Mouse (Mus musculus): Measurements from ENCODE around the gene Uchl4.
"Not testable (repeated sequence)": the region's sequence is repeated elsewhere in the genome, so short reads cannot be mapped to it uniquely, and the experiment has no call there.

Uchl4 gene

DNA sequence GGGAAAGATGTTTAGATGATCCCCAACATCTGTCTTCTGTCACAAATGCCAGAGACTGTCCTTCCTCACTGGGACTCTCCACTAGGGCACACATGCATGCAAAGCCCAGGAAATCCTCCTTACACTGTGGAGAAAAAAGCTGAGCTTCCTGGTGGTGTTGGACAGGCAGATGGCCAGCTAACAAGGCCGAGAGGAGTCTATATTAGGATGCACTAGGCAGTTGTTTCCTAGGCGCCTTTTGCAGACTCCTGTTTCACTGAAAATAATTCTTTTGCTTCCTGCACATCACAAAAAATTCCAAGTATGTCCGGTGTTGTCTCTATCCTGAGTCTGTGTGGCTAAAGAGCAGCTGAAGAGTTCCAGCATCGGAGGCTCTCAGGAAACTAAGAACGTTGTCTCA, 3.8 kb upstream of the Uchl4 start:
- DNase-seq (ENCODE audit: low read depth, low spot score), result no peak

- no peak for DNase-seq (ENCODE audit: low read depth, low spot score)
Observed at GRCm38 (mm10) chr9:64231674-64232073, 3.3 kb upstream of the Uchl4 start.

DNA sequence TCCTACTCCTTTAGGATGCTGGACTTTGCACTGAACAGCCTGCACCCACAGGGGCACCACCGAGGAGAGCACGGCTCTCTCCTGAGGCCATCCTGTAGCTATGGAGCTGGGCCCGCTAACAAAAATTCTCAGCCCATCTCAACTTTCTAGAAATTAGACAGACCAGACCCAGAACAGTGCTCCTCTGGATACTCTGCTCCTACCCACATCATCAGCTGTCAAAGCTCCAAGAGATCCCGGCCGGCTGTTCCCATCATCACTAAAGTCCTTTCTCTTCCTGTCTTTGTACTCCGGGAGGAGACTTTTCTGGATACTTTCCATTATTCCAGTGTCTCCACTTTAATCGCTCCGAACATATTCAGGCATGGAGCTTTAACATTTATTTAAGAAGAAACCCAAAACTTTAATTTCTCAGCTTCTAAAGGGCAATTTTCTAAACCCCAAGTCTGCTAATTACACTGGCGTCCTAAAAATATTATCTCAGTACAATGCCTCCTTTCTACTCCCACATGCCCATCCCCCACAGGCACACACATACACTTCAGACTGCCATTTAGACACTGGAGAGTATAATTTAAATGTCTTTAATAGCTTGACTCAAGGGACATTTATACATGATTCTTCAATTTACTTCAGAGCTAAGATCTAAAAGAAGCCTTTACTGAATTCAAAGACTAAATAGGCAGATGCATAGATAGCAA, 2.6 kb upstream of the Uchl4 start:
- DNase-seq (ENCODE audit: low read depth, low spot score), result no peak

DNA sequence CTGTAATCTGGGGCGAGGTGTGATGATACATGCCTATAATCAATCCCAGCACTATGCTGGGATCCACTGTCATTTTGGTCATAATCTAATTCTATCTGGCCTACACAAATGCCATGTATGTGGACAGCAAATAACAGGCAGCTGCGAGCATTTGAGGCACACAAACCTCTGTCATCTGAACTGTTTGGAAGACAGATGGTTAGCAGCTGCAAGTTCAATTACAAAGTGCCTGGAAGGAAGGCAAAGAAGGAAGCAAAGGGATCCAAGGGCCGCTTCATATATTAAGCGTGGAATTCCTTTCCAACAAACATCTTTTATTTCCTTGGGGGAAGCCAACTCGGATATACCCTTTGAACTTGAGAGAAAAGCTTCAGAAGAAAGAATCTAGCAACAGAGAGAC, 1.3 kb upstream of the Uchl4 start:
- DNase-seq (ENCODE audit: low read depth, low spot score), result no peak

- no peak for DNase-seq (ENCODE audit: low read depth, low spot score)
Observed at GRCm38 (mm10) chr9:64236056-64236455, 1.1 kb downstream of the Uchl4 start.

DNA sequence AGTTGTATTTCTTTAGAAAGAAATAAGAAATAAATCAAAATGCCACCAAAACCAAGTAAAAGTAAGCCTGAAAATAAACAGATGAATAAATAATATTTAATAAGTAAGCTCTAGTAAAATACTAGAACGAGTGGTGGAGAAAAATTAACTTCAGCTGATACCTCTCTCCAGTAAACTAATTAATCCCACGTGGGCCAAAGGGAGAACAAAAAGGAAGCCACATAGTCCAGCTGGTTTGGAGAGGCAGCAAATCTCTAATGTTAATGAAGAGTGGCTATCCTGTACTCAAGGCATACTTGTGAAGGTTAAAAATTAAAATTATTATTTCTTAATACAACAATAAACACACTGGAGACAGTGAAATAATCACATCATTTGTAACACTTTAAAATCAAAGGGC, 5.1 kb downstream of the Uchl4 start:
- no peak for DNase-seq (ENCODE audit: low read depth, low spot score)

DNA sequence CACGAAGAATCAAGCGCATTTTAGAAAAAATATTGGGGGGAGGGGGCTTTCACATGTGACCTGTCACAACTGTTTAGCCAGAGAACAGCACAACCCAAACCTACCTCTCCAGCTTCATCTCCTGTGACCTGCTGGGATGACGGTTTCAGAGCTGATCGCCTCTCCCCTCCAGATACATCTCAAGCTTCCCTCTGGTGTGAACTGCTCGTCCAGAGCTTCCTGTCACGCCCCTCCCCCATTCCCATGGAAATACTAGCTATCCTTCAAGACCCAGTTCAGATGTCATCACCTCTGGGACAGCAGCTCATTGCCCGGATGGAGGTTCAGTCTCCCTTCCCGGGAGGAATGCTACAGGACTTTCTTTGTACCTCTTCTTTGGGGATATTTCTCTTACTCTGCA, 5.7 kb downstream of the Uchl4 start:
- DNase-seq (ENCODE audit: low read depth, low spot score), result no peak

GRCm38 (mm10) chr9:64242381-64242831, 7.4 kb downstream of the Uchl4 start:
- no peak for DNase-seq (ENCODE audit: low read depth, low spot score)

DNA sequence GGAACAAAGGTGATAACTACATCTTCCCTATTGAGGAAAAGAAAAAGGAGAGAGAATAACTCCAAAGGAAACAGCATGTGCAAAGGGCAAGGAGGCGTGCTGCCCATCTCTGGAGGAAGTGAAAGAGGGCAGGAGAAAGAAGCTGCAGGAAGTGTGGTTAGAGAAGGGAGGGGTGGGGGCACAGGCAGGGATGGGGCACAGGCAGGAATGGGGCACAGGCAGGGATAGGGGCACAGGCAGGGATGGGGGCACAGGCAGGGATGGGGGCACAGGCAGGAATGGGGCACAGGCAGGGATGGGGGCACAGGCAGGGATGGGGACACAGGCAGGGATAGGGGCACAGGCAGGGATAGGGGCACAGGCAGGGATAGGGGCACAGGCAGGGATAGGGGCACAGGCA, 14.4 kb downstream of the Uchl4 start:
- DNase-seq (ENCODE audit: low read depth, low spot score), result no peak

DNA sequence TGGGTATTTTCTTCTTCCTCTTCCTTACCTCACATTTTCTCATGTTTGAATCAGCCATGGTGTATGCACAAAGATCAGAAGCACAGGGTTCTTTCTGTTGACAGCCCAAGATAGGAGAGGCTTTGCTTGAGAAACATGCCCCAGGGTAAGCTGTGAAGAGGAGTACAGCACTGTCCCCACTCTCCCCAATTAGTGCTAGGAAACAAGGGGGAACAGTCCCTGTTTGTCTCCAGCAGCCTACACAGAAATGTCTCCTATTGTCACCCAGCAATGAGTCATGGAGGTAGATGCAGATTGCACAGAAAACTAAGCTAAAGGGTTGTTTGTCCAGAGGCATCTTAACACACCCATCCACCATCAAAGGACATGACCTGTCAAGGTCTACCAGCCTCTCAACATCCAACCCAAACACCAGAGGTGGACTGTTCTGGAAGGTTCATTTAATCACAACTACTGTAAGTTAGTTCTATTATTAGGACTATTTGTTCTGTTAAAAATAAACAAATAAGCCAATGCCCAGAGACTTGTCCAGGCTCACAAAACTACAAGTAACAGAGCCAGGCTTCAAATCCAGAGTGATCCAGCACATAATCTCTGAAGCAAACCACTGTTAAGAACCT, 15.2 kb downstream of the Uchl4 start:
- no peak for DNase-seq (ENCODE audit: low read depth, low spot score)

DNA sequence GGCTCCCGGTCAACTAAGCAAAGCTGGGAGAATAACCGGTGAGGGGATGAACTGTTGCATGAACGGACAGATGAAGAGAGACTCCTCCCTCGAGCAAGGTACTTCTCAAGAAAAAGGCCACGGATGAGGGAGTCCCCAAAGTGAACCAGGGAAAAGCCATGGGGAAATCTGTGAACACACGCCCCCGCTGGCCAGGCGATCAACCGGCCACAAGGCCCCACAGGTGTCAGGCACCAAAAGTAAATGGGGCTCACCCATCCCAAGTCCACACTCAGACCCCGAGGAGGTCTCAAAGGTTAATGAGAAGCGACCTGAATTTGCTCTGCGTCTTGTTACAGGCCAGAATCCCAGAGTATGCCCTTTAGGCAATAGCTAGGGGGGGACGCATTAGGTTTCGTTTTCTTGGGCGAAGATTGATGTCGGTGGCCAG, 17.6 kb downstream of the Uchl4 start:
- DNase-seq (ENCODE audit: low read depth, low spot score), result no peak

GRCm38 (mm10) chr9:64253021-64253904, 18.3 kb downstream of the Uchl4 start, which contains the start of gene Map2k1:
TSS of gene Map2k1 (minus strand) at chr9:64253631.
- peak; percentile 98 for DNase-seq (ENCODE audit: low read depth, low spot score)

GRCm38 (mm10) chr9:64255422-64255821, 20.4 kb downstream of the Uchl4 start:
- DNase-seq (ENCODE audit: low read depth, low spot score), result no peak

DNA sequence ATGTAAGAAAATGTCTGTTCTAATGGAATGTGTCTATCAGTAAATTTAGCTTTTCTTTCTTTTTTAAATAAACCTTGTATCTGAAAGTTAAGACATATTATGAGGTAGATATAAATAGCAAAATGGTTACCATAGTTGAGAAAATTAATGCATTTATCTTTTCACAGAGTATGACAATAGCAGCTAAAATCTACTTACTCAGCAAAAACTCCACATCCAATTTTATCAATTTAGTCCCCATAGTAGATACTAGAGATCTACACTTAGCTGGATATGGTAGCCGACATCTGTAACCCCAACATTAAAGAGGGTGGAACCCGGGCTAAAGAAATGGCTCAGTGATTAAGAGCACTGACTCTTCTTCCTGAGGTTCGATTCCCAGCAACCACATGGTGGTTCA, 21.2 kb downstream of the Uchl4 start:
- no peak for DNase-seq (ENCODE audit: low read depth, low spot score)

DNA sequence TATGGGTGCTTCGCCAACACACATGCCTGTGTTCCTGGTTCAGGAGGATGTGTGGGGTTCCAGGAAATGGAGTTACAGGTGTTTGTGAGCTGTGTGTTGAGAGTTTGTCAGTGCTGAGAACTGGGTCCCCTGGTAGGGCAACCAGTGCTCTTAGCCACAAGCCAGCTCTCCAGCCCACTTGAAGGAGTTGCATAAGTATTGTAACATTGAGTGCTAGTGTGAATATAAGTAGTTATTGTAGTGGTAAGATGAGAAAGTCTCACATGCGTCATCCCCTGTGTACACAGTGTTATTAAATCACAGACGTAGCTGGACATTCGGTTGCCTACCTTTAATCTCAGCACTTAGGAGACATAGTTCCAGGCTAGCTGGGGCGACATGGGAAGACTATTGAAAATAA, 24.9 kb downstream of the Uchl4 start:
- no peak for DNase-seq (ENCODE audit: low read depth, low spot score)

GRCm38 (mm10) chr9:64261023-64261422, 26.0 kb downstream of the Uchl4 start:
- no peak for DNase-seq (ENCODE audit: low read depth, low spot score)

DNA sequence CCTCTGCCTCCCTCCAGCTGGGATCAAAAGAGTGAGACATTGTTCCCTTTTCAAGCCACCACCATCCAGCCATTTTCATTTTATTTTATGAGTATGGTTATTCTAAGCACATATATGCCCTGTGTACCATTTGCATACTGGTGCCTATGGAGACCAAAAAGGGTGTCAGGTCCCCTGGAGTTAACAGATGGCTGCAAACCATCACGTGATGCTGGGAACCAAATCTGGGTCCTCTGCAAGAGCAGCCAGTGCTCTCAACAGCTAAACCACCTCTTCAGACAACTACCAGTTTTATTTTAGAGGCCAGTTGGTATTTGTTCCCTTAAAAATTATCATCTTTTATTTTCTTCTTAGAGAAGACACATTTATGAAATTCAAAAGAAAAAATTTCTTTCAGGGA, 29.8 kb downstream of the Uchl4 start:
- no peak for DNase-seq (ENCODE audit: low read depth, low spot score)

GRCm38 (mm10) chr9:64267231-64267630, 32.2 kb downstream of the Uchl4 start:
- DNase-seq (ENCODE audit: low read depth, low spot score), result no peak

DNA sequence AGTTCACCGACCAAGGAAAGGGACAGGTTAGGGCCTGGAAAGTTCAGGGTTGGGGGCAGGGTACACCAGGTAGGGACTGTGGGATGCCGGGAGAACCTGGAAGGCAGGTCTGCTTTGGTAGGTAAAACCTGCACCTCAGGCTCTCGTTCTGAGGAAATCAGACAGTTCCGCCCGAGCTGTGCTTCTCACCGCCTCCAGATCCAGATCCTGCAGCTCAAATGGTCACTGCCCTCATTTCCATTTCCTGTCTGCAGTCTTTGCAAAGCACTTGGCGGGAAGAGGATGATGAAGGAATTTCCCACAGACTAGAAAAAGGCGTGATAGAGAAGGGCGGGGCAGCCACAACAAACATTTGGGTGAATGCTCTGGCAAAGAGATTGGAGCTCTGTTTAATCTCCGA, 33.2 kb downstream of the Uchl4 start:
- no peak for DNase-seq (ENCODE audit: low read depth, low spot score)

GRCm38 (mm10) chr9:64268836-64269235, 33.8 kb downstream of the Uchl4 start:
- not testable (repeated sequence) for DNase-seq (ENCODE audit: low read depth, low spot score)

- DNase-seq (ENCODE audit: low read depth, low spot score), result no peak
Observed at GRCm38 (mm10) chr9:64271249-64271648, 36.2 kb downstream of the Uchl4 start.

DNA sequence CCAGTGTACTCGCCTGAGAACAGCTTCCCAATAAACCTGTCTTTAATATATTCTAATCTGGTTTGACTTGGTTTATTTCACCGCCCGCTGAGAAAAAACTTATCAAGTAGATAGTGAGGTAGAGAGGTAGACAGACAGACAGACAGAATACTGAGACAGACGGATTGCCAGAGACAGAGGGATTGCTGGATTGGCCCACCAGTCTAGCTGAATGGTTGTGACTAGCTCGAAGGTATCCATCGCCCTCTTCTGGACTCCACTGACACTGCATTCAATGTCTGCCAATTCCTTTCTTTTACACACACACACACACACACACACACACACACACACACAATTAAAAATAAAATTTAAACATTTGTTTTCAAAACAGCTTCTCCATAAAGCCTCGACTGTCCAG, 37.6 kb downstream of the Uchl4 start:
- DNase-seq (ENCODE audit: low read depth, low spot score), result no peak

Measured in telencephalon, adult 2 months (tissue).